Mouse (Mus musculus) testis, adult 2 months (tissue): ENCODE measurements around the gene 4930550C14Rik. TPM values are rescaled to one million over a fixed set of nuclear protein-coding genes. Genes with fewer than 3 reads are reported as not detected.

ENCODE experiments used
- H3K27ac ChIP-seq: fragments of 200-500 bp; 2 replicates; pipeline ENCODE4 v1.5.1; 2012; ENCODE audit warnings: low read depth, low read length; ENCODE audit not compliant: control insufficient read depth, insufficient read depth
- H3K27me3 ChIP-seq: fragments of 200-500 bp; 2 replicates; pipeline ENCODE4 v1.6.1; 2012; ENCODE audit warnings: mild to moderate bottlenecking, low read length, moderate library complexity; ENCODE audit not compliant: control insufficient read depth, insufficient read depth
- H3K36me3 ChIP-seq: fragments of 200-500 bp; 2 replicates; pipeline ENCODE4 v1.6.1; 2012; ENCODE audit warnings: mild to moderate bottlenecking, low read length; ENCODE audit not compliant: control insufficient read depth, insufficient read depth
- H3K4me1 ChIP-seq: fragments of 200-500 bp; 2 replicates; pipeline ENCODE4 v1.6.1; 2012; ENCODE audit warnings: low read length; ENCODE audit not compliant: control insufficient read depth, insufficient read depth
- H3K4me3 ChIP-seq: fragments of 200-500 bp; 2 replicates; pipeline ENCODE4 v1.5.1; 2012; ENCODE audit warnings: low read depth, mild to moderate bottlenecking, low read length, moderate library complexity, mixed read lengths; ENCODE audit not compliant: control insufficient read depth
- CTCF ChIP-seq: fragments of 200-500 bp; IDR thresholded peaks from 2 replicates; pipeline ENCODE4 v1.5.1; 2012; ENCODE audit warnings: low read depth, mild to moderate bottlenecking, inconsistent platforms, low read length, moderate library complexity; ENCODE audit not compliant: control insufficient read depth, insufficient read depth, insufficient replicate concordance
- POLR2A ChIP-seq: fragments of 200-500 bp; IDR thresholded peaks from 2 replicates; pipeline ENCODE4 v1.6.1; 2012; ENCODE audit warnings: low read depth, mild to moderate bottlenecking, inconsistent platforms, low read length, moderate library complexity; ENCODE audit not compliant: control insufficient read depth
- polyA plus RNA-seq: library from polyadenylated mRNA; depleted of rRNA; stranded (reverse); fragments of >200 nt; gene quantifications from 2 replicates; pipeline ENCODE4 v1.2.3, GENCODE M21; 2012; rRNA removed

The 4930550C14Rik gene
- polyA plus RNA-seq, 1 experiment: 14.2 TPM

GRCm38 (mm10) chr9:53435830-53436570 is 33.9 kb downstream of the 4930550C14Rik start:
- Histone ChIP-seq H3K4me1 (no peaks in the 10 kb centered on the region), H3K36me3 (no peaks in the 10 kb centered on the region), H3K27me3 (no peaks in the 10 kb centered on the region), H3K4me3 (no peak overlapping the region), H3K27ac (no peak overlapping the region)
- TF ChIP-seq CTCF: no peak
- no peak for TF ChIP-seq POLR2A

- TF ChIP-seq CTCF: no peak
- TF ChIP-seq POLR2A: no peak
- H3K27me3 ChIP-seq: no peaks in the 10 kb centered on the region
- H3K27ac ChIP-seq: no peak overlapping the region
- H3K4me1 ChIP-seq: no peaks in the 10 kb centered on the region
- no peaks in the 10 kb centered on the region for H3K36me3 ChIP-seq
- no peak overlapping the region for H3K4me3 ChIP-seq
Observed at GRCm38 (mm10) chr9:53450609-53451008, 48.5 kb downstream of the 4930550C14Rik start.

GRCm38 (mm10) chr9:53452038-53452437 is 49.9 kb downstream of the 4930550C14Rik start:
- TF ChIP-seq CTCF: no peak
- TF ChIP-seq POLR2A: no peak
- H3K27me3 ChIP-seq: no peaks in the 10 kb centered on the region
- H3K36me3 ChIP-seq: no peaks in the 10 kb centered on the region
- no peaks in the 10 kb centered on the region for H3K4me1 ChIP-seq
- H3K27ac ChIP-seq: no peak overlapping the region
- H3K4me3 ChIP-seq: no peak overlapping the region

- TF ChIP-seq CTCF (no peak), POLR2A (no peak)
- Histone ChIP-seq H3K36me3 (no peaks in the 10 kb centered on the region), H3K4me3 (no peak overlapping the region), H3K27ac (no peak overlapping the region), H3K4me1 (no peaks in the 10 kb centered on the region), H3K27me3 (no peaks in the 10 kb centered on the region)
Observed at GRCm38 (mm10) chr9:53472806-53473518, 70.8 kb downstream of the 4930550C14Rik start.

Other genes starting within 250 kb of the 4930550C14Rik start
- gene Ddx10, start 154.3 kb upstream of the 4930550C14Rik start, polyA plus RNA-seq: 3.9 and 4.5 TPM in 2 replicates
- 1.0 and 1.3 TPM in 2 replicates for gene Exph5, start 100.7 kb upstream of the 4930550C14Rik start, polyA plus RNA-seq
- gene Kdelc2, start 18.3 kb upstream of the 4930550C14Rik start, polyA plus RNA-seq: 1.1 and 1.4 TPM in 2 replicates
- 1.7 and 1.9 TPM in 2 replicates for gene Atm, start 134.4 kb downstream of the 4930550C14Rik start, polyA plus RNA-seq
- gene Npat, start 134.7 kb downstream of the 4930550C14Rik start, polyA plus RNA-seq: 4.0 and 4.5 TPM in 2 replicates
- gene Acat1, start 208.1 kb downstream of the 4930550C14Rik start, polyA plus RNA-seq: 8.5 and 11.1 TPM in 2 replicates